Mouse (Mus musculus) hindbrain, embryonic 14.5 days (tissue): Measurements from ENCODE around the gene Stk38. TPM values are rescaled to one million over a fixed set of nuclear protein-coding genes. Genes with fewer than 3 reads are reported as not detected.

Experiments
- ATAC-seq: fragments of 200-750 bp; cut with Nextera tagmentation; 2 replicates; pipeline ENCODE4 v1.8.0; 2017; ENCODE audit warnings: moderate number of reproducible peaks, mild to moderate bottlenecking, moderate TSS enrichment, moderate library complexity; ENCODE audit not compliant: low FRiP score
- DNase-seq: peaks from one replicate; pipeline ENCODE4 v3.0.0-alpha.2; 2015; ENCODE audit warnings: low spot score
- H3K27ac ChIP-seq: fragments of 300-500 bp; sonication (generic); 2 replicates; pipeline ENCODE4 v1.5.1; 2014; ENCODE audit warnings: mild to moderate bottlenecking, moderate library complexity
- H3K27me3 ChIP-seq: fragments of 300-500 bp; sonication (generic); 2 replicates; pipeline ENCODE4 v1.6.1; 2014; ENCODE audit warnings: mild to moderate bottlenecking, low read length, mixed read lengths; ENCODE audit not compliant: control insufficient read depth, insufficient read depth
- H3K36me3 ChIP-seq: fragments of 300-500 bp; sonication (generic); replicated peaks from 2 replicates; pipeline ENCODE4 v1.6.1; 2014; ENCODE audit not compliant: control insufficient read depth, insufficient read depth
- H3K4me1 ChIP-seq: fragments of 300-500 bp; sonication (generic); replicated peaks from 2 replicates; pipeline ENCODE4 v1.6.1; 2014; ENCODE audit warnings: antibody characterized with exemption, low read length, mixed read lengths; ENCODE audit not compliant: control insufficient read depth, insufficient read depth
- H3K4me2 ChIP-seq: fragments of 300-500 bp; sonication (generic); replicated peaks from 2 replicates; pipeline ENCODE4 v1.6.1; 2014; ENCODE audit warnings: mild to moderate bottlenecking, moderate library complexity
- H3K4me3 ChIP-seq: fragments of 300-500 bp; sonication (generic); replicated peaks from 2 replicates; pipeline ENCODE4 v1.5.1; 2014; ENCODE audit warnings: mild to moderate bottlenecking, low read length
- H3K9ac ChIP-seq: fragments of 300-500 bp; sonication (generic); 2 replicates; pipeline ENCODE4 v1.6.1; 2014
- H3K9me3 ChIP-seq: fragments of 300-500 bp; sonication (generic); 2 replicates; pipeline ENCODE4 v1.6.1; 2016; ENCODE audit warnings: low read length; ENCODE audit not compliant: control insufficient read depth
- WGBS: fragments of 180-500 bp; shearing (Covaris S2); extraction: QIAGEN DNeasy Blood & Tissue Kit; methylation state at CpG from one replicate; pipeline ENCODE4 v1.1.7; 2014; 5-methylcytosine and 5-hydroxymethylcytosine counted together
- polyA plus RNA-seq: library from polyadenylated mRNA; unstranded; fragments of >200 nt; fragmentation: Nextera tagmentation; extraction: Ambion mirVana; gene quantifications from 2 replicates; pipeline ENCODE4 v1.2.1, GENCODE M21; 2014

Gene Stk38
- polyA plus RNA-seq, 1 experiment from 2014 or later, result 85.0 TPM

DNA sequence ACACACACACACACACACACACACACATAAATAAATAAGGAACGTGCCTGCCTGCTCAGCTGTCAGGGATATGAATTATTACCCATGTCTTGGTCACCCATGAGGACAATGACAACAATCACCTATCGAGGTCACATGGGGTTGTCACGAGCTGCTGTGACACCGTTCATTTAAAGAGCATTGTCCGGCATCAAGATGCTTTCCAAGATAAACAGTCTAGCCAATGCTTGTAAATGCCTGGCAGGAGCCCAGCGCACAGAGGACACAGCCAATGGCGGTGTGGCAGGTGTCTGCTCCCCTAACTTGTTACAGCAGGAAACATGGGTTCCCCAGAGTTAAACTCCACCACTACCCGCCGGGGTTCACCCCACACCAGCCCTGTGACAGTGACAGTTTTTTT lies 79.8 kb downstream of the Stk38 start:
- 84% methylated on average over 9 of the region's 9 CpGs for WGBS

GRCm38 (mm10) chr17:28926866-28927635 lies 80.7 kb downstream of the Stk38 start:
- 54% methylated on average over 15 of the region's 15 CpGs for WGBS

More for the DNA sequence above, 79.8 kb downstream of the Stk38 start:
- DNase-seq (no peak), ATAC-seq (no peak)
- Histone ChIP-seq H3K27me3 (no peaks in the 10 kb centered on the region), H3K4me1 (peaks cover 9% of the 10 kb centered on the region), H3K27ac (no peak overlapping the region), H3K4me3 (no peak overlapping the region), H3K9me3 (no peaks in the 10 kb centered on the region), H3K36me3 (no peaks in the 10 kb centered on the region), H3K4me2 (no peak overlapping the region), H3K9ac (no peak overlapping the region)

DNA sequence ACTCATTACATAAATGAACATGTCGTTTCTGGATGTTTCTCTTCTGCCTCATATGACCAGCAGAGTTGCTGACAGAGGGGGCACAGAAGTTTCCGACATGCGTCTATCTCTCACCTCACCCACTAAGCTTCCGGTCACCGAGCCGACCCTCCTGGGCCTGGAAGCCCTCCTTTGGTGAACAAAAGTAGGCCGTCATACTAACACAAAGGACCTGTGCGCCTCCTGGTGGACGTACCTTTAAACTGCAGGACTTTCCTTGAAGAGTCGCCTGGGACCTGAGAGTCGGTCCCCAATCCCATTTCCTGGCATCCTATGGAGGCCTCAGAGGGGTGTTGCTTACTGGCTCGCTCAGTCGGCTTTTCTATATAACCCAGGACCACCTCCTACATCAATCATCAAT lies 81.4 kb downstream of the Stk38 start:
- no peak for ATAC-seq
- no peaks in the 10 kb centered on the region for H3K36me3 ChIP-seq
- WGBS, result 13% methylated on average over 13 of the region's 13 CpGs
- no peak overlapping the region for H3K4me2 ChIP-seq
- no peak overlapping the region for H3K4me3 ChIP-seq
- H3K9ac ChIP-seq, result no peak overlapping the region
- H3K27ac ChIP-seq, result no peak overlapping the region
- H3K27me3 ChIP-seq, result no peaks in the 10 kb centered on the region
- H3K4me1 ChIP-seq, result peaks cover 9% of the 10 kb centered on the region
- DNase-seq, result peak; percentile 79
- no peaks in the 10 kb centered on the region for H3K9me3 ChIP-seq

More at GRCm38 (mm10) chr17:28926866-28927635, 80.7 kb downstream of the Stk38 start:
- no peaks in the 10 kb centered on the region for H3K9me3 ChIP-seq
- H3K4me1 ChIP-seq, result peaks cover 9% of the 10 kb centered on the region
- H3K27ac ChIP-seq, result no peak overlapping the region
- H3K4me3 ChIP-seq, result no peak overlapping the region
- no peak overlapping the region for H3K9ac ChIP-seq
- H3K27me3 ChIP-seq, result no peaks in the 10 kb centered on the region
- no peak for ATAC-seq
- peak; percentile 55 for DNase-seq
- H3K36me3 ChIP-seq, result no peaks in the 10 kb centered on the region
- no peak overlapping the region for H3K4me2 ChIP-seq

GRCm38 (mm10) chr17:28924957-28925595 lies 82.7 kb downstream of the Stk38 start:
- Histone ChIP-seq H3K27me3 (no peaks in the 10 kb centered on the region), H3K9me3 (no peaks in the 10 kb centered on the region), H3K27ac (no peak overlapping the region), H3K36me3 (no peaks in the 10 kb centered on the region), H3K9ac (no peak overlapping the region), H3K4me2 (no peak overlapping the region), H3K4me3 (no peak overlapping the region), H3K4me1 (no peaks in the 10 kb centered on the region)
- WGBS, result 72% methylated on average over 8 of the region's 8 CpGs
- DNase-seq (no peak), ATAC-seq (no peak)

GRCm38 (mm10) chr17:28922096-28922495 lies 85.7 kb downstream of the Stk38 start:
- 81% methylated on average over 6 of the region's 6 CpGs for WGBS
- Histone ChIP-seq H3K27me3 (no peaks in the 10 kb centered on the region), H3K9me3 (no peaks in the 10 kb centered on the region), H3K4me3 (no peak overlapping the region), H3K4me1 (no peaks in the 10 kb centered on the region), H3K27ac (no peak overlapping the region), H3K9ac (no peak overlapping the region), H3K4me2 (no peak overlapping the region), H3K36me3 (no peaks in the 10 kb centered on the region)
- no peak for DNase-seq
- ATAC-seq, result no peak

DNA sequence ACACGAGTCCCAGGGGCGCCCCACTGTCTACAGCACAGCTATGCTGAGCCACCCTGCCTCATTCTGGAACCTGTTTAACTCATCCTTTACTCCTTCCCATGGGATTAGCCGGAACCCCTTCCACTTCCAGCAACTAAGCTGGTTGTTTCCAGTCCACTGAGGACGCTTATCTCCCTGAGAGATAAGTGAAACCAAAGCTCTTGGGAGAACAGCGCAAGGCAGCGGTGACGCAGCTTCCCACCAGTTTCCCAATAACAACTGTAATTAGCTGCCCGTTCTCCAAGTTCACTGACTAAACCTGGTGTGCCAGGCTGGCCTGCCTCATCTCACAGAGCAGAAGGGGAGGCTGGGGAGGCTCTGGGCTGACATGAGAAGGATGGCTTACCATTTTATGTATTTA lies 86.7 kb downstream of the Stk38 start:
- H3K4me3 ChIP-seq, result no peak overlapping the region
- no peaks in the 10 kb centered on the region for H3K4me1 ChIP-seq
- 80% methylated on average over 8 of the region's 8 CpGs for WGBS
- DNase-seq (no peak), ATAC-seq (no peak)
- H3K9me3 ChIP-seq, result no peaks in the 10 kb centered on the region
- no peaks in the 10 kb centered on the region for H3K27me3 ChIP-seq
- H3K4me2 ChIP-seq, result no peak overlapping the region
- no peak overlapping the region for H3K27ac ChIP-seq
- no peaks in the 10 kb centered on the region for H3K36me3 ChIP-seq
- no peak overlapping the region for H3K9ac ChIP-seq

Other genes starting within 250 kb of the Stk38 start
- gene Mapk13, start 238.7 kb downstream of the Stk38 start, polyA plus RNA-seq, result 0.56 and 1.6 TPM in 2 replicates
- gene Brpf3, start 206.9 kb downstream of the Stk38 start, polyA plus RNA-seq, result 8.0 and 8.9 TPM in 2 replicates
- gene Pnpla1, start 149.6 kb downstream of the Stk38 start, polyA plus RNA-seq, result 0.07 TPM in 1 of 2 replicates, not detected in the other
- 1.2 and 1.3 TPM in 2 replicates for gene 4930539E08Rik, start 92.7 kb downstream of the Stk38 start, polyA plus RNA-seq
- not detected in 2 replicates for gene Pxt1, start 64.2 kb downstream of the Stk38 start, polyA plus RNA-seq
- gene Kctd20, start 56.0 kb downstream of the Stk38 start, polyA plus RNA-seq, result 78.9 and 82.8 TPM in 2 replicates
- gene Srsf3, start 24.6 kb upstream of the Stk38 start, polyA plus RNA-seq, result 446 and 460 TPM in 2 replicates
- gene Cdkn1a, start 83.0 kb upstream of the Stk38 start, polyA plus RNA-seq, result 79.5 and 97.7 TPM in 2 replicates
- gene Rab44, start 106.2 kb upstream of the Stk38 start, polyA plus RNA-seq, result not detected in 2 replicates
- 38.1 and 42.8 TPM in 2 replicates for gene Cpne5, start 230.2 kb upstream of the Stk38 start, polyA plus RNA-seq